Mouse (Mus musculus) adrenal gland, adult (tissue): ENCODE measurements around the gene Etv3.
"Not testable (repeated sequence)": the region's sequence is repeated elsewhere in the genome, so short reads cannot be mapped to it uniquely, and the experiment has no call there.

Source experiments
- DNase-seq, 2 experiments: peaks; one replicate each; pipeline ENCODE4 v3.0.0; 2022 to 2023; ENCODE audit warnings: low spot score in 1 of 2; ENCODE audit not compliant: inconsistent age in 2 of 2

The Etv3 gene

DNA sequence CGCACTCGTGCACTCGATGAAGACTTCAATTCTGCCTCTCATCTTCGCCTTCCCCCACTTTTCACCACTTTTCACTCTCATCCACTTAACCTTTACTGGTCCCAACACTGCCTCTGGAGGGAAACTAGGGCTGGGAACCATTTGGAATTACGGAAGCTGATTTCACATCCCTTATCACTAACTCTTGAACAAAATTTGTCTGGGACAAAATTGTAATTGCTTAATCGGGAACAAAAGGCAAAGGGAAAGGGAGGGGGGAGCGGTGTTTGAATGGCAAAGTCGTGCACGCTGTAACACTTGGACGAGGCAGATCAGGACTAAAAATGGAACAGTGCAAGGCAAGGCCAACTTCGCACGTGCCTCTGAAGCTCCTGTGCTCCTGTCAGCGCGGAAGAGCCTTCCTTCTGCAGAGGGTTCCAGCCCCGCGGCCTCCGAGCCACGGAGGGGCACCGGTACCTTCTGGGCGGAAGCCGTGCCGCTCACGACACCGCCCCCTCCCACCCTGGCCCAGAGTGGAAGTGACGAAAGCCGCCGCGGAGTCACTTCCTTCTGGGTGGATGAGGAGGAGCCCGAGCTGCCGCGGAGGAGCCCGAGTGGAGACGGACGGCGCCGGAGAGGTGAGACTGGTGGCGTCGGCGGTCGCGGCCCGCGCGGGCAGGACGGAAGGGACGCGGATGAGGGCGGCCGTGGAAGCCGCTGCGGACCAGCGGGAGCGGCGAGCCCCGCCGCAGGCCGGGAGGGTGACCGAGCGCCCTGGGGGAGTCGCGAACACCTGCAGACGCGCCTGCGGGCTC is at the start of gene Etv3:
Etv3 (plus strand) TSS at position 365 of the 794 bp plus-strand sequence.
- DNase-seq = peak; percentile 92 to 97

DNA sequence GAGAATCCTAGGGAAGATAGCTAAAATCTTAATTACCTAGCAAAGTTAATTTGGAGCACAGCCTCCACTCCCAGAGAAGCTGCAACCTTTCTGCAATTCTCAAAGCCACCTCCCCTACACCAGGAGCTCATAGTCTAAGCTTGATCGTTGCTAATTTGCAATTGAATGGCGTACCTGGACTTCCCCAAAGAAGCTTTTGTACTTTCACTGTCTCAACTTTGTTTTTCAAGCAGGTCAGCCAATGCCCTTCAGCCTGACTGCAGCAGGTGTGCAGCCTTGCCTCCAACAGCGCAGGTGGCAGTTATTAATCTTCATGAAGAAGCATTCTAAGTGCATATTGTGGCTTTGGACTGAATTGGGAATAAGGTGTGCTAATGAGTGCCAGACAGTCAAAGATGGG is 47.3 kb upstream of the Etv3 start:
- not testable (repeated sequence) for DNase-seq

DNA sequence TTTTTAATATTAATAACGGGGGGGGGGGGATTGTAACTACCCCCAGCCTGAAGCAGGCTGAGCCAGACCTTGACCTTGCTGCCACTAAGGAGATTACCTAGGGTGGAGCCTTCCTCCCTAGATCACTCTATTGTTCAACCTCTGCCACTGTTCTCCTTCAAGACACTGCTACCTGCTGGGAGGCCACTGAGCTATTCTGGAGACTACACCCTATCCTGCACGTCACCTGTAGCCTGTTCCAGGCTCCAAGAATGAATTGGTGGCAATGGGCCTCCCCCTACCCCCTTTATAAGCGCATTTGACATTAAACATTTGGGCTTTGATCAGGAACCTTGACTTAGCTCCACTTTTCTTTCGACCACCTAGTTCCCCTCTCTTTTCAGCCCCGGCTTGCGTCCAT is 46.6 kb upstream of the Etv3 start:
- not testable (repeated sequence) for DNase-seq

DNA sequence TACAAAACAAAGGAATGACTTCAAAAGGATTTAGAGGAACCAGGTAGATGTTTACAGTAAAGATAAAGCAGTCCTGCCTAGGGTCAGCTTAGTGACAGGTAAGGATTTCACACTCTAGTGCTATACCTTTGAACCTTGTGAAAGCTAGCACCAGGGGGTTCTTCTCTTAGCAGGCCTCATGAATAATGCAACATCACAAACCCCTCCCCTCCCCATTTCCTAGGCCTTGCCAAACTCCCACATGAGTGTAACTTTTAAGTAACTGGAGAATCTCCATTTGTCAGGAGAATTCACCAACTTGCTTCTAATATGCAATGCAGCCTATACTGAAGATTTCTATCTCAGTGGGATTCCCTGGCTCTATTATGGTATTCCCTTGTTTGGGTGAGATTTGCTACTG is 46.0 kb upstream of the Etv3 start:
- not testable (repeated sequence) for DNase-seq

DNA sequence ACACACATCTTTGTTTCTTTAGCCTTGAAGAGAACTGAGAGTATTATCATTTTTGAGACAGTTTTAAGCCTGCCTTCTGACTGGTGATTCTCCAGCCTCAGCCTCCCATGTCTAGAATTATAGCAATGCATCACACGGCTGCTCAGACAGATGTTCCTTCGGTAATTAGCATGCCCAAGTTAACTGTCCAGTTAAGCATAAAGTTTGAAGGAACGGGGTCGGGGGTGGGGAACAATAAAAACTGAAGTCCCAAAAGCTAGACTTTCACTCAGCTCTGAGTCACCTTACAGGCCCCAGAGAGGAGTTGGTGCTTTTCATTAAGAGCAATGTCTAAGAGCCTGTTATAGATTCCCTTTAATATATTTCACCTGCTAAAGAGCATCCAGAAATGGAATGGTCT is 37.8 kb upstream of the Etv3 start:
- DNase-seq = no peak

DNA sequence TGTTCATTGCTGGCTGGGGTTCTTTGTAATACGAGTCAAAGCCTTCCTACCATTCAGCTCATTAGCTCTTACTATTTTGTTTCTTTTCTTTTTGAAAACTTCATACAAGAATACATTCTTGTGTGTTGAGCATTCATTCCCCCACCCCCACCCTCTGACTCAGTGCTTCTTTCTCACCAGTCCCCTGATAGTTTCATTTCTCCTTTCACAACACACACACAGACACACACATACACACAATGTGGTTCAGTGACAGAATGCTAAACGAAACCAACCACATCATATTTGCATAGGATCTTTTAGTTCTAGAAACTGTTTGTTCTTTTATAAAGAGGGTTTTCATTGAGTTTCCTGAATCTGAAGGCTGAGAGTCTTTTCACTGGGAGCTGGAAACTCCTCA is 37.3 kb upstream of the Etv3 start:
- DNase-seq = peak in 1 of 2 experiments; percentile 12

DNA sequence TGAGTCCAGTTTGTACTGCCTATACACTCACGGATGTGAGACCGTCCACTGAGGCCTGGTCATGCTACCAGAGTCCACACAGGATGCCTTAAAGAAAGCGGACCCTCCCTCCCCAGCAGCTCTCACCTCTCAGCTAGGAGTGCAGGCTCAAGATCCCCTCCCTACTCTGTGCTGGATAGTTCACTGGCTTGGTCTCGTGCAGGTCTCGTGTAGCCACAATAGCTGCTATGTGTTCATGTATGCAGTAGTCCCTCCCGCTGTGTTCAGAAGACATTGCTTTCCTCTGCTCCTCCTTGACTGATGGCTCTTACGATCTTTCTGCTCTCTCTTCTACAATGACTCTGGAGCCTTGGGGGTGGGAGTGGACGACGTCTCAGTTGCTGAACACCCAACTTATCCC is 26.9 kb upstream of the Etv3 start:
- peak in 1 of 2 experiments; percentile 20 for DNase-seq

DNA sequence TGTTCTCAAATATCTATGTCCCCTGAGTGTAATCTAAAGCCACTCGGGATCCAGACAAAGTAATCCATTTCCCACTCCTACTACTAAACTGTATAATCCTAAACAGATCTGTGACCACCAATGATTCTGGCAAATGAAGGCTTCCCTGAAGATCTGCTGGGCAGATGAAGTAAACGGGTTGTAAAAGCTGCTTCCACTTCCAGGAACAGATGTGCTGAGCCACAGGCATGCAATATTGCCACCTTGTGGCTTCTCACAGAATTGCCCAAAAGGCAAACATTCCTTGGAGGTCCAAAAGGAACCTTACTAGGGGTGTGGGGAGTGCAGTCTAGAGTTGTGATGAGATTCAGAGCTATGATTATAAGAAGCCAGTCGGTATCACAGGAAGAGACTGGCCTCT is 26.1 kb upstream of the Etv3 start:
- peak; percentile 62 to 87 for DNase-seq

DNA sequence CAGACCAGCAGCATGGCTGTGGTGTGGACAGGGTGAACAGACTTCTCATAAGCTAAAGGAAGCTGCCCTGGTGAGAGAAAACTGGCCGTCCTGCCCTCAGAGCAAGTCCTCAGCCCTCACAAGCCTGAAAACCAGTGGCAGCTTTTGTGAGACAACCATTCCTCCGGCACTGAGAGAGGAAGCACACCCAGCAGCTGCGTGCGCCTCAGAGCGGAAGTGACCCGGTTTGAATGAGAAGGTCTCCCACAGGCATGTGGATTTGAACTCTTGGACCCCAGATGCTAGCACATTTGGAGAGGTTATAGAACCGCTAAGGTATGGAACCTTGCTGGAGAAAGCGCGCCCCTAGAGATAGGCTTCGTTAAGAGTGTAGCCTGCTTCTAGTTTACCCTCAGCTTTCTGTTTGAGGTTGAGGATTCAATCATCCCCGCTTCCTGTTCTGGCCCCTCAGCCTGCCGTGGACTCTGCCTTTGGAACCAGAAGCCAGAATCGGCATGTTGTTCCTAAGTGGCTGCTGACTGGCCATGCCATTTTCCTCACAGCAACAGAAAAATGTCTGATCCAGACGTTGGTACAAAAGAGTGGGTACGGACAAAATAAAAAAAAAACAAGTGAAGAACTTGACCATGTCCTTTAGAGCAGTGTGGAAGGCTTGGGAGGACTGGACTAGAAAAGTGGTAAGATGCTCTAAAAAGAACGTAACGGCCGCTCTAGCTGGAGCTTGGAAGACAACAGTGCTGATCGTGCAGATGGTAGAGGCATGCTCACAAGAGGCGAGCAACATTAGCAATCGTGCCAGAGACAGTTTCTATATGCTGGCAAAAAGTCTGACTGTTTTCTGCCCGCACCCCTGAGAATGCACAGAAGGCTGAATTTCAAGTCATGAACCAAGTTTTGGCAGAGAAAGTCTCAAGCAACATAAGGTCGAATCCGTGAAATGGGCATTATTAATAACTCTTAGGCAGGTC is 24.8 kb upstream of the Etv3 start:
- DNase-seq = peak in 1 of 2 experiments; percentile 26

DNA sequence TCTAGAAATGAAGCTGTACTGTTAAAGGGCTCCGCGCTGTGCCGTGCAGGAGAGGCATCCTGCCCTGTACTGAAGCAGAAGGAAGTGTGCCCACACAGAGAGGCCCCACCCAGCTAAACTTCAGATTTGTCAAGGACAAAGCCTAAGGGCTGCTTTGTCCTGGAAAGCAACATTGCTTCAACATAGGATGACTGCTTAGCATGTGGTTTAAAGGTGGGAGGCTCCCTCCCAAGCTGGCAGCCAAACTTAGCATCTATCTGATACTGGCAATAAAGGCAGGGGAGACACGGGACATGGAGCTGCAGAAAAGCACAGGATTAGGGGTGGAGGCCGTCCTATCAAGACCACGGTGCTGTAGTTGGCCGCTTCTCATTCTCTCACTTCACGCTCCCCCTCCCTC is 24.1 kb upstream of the Etv3 start:
- peak in 1 of 2 experiments; percentile 13 for DNase-seq

DNA sequence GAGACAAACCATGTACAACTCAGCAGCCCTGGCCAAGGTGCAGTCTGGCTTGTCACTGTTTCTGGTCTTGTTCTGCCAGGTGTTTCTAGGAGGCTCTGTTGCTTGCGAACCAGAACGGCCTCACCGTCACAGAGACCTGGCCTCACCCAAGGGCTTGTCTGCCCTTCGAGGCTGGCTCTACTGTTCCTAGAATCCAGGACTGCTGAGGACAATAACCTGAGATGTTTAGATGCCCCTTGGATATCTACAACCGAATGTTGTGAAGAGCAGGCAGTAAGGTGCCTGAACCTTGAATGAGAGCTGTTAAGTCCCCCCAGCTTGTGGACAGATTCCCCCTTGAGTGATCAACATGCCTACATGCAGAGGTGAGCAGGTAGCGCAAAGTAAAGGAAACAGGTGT is 22.4 kb upstream of the Etv3 start:
- DNase-seq = no peak

DNA sequence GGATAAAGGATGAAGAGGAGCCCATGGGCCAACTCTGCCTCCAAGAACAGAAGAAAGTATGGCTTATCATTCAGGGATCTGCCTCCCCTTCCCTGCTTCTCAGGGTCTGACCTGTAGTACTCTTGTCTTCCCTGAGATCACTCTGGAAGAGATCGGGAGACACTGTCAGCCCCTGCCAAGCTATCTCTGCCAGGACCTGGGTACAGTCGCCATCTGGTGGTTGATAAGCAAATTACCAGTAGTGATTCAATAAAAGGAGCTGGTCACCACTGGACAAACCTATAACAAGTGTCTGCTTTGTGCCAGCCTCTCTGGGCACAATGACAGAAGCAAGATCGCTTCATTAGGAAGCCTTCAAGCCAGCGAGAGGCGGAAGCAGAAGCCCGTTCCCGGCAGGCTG is 20.9 kb upstream of the Etv3 start:
- DNase-seq = peak; percentile 27 to 72

DNA sequence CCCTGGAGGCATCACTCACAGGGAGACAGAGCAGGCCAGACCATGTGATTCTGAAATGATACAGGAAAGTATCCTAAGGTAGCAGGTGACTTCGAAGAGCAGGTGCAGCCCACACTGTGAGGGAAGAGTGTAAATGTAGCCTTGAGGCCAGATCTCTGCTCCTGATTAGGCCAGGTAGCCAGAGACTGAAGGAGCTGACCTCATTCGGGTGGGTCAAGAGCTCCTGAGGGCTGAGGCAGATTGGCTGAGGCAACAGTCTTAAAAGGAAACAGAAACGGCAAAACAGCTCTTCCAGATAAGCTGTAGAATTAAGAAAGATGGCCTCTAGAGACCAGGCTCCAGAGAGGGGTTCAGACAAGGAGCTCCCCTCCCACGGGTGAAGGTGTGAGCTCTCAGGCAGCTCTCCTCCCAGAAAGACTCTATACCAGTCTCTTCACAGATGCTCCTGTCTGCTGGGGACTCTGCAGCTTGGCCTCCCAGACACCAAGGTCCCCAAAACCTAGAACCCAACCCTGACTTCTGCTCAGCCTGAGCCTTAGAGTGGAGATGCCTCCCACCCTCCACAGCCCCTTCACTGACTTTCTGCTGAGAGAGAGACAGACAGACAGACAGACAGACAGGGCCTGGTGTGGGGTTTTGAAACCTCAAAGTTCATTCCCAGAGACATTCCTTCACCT is 20.3 kb upstream of the Etv3 start:
- no peak for DNase-seq

DNA sequence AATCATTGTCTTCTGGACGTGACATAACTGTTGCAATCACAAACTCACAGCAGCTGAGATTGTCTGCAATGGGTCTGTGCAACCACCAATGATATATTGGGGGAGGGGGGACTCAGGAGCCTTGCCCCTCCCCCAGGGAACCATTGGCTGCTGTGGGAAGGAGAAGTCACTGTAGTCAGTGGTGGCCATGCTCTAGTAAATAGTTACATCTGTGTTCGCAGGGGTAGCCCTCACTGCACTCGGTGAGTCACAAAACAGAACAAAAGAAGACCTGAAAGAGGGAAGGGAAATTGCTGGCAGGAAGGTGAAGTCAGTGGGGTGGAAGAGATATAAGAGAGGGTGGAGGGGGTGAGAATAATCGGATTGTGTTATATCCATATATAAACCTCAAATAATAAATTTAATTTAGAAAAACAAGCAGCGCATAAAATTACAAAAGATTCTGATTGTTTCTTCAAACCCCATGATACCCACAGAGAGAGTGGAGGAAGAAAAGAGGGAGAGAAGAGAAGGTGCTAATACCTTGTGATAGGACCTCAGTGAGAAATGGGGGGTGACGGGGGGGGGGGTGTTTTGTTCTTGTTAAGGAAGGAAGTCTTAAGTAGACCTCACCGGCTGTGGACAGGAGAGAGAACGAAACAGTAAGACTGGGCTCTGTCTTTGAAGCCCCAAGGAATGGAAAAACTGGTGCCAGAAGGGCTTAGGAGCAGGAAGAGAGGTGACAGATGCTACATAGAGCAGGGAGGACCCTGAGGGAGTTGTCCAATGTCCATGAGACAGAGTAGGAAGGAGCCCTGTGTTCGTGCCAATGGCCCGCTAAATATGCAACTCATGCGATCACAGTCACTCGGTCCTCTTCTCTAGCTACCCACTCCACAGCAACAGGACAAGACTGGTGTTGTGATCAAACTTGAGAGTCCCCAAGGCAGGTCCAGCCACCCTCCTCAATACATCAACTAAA is 18.5 kb upstream of the Etv3 start:
- DNase-seq = no peak

DNA sequence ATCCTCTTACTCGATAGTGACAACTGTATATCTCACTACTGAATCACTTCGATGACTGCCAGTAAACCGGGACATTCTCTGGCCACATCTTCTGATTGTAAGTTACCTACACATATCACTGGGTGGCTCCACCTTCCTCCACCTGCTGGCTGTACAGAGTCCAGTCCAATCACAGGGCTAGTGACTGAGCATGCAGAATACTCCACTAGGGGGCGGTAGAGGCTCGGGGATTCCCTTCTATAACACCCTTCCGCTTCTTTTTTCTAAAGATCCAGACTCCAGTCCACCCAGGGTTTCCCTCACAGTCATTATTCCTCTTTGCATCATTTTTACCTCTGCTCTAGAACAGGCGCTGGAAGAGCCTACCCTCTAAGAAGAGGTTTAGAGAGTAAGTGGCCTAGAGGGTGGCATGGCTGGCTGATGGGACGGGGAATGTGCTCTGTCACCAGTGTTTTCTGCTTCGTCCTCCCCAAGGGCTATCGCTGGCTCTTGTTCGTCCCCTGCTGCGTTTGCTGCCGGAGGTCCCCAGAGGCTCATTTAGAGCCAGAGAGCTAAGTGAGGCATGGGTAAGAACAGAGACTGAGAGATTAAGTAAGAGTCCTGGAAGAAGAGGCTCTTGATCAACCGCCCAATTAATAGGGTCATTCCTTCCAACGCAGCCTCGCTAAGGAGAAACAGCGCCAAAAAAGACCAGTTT is 16.9 kb upstream of the Etv3 start:
- DNase-seq = peak; percentile 72 to 95

DNA sequence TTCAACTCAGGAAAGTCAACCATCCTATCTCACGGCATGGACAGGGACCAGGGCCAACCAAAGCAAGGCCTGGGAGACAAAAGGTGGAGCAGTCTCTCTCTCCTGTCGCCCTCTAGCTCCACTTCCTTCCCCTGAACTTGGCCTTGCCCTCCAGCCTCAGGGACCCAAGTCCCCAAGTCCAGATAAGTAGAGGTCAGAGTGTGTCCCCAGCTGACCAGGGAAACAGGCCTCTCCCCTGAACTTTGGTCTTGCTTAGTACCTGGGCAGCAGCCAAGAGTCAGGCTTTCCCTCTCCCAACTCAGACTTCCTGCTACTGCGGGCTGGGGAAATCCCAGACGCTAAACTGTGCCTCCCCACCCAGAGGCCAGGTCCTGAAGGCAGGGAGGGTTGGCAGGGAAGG is 16.1 kb upstream of the Etv3 start:
- DNase-seq = peak; percentile 57 to 81

DNA sequence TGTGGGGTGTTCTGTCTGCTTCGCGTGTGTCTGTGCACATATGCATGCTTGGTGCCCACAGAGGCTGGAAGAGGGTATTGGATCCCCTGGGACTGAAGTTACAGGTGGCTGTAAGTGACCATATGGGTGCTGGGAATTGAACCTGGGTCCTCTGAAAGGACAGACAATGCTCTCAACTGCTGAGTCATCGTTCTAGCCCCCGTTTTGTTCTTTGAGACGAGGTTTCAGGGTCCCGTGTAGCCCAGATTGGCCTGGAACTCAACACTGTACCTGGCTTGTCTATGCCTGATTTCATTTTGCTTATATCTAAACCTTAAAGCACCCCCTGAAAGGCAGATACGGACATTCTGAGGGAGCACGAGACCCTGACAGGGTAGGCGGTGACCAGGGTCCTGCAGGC is 14.4 kb upstream of the Etv3 start:
- DNase-seq = no peak

DNA sequence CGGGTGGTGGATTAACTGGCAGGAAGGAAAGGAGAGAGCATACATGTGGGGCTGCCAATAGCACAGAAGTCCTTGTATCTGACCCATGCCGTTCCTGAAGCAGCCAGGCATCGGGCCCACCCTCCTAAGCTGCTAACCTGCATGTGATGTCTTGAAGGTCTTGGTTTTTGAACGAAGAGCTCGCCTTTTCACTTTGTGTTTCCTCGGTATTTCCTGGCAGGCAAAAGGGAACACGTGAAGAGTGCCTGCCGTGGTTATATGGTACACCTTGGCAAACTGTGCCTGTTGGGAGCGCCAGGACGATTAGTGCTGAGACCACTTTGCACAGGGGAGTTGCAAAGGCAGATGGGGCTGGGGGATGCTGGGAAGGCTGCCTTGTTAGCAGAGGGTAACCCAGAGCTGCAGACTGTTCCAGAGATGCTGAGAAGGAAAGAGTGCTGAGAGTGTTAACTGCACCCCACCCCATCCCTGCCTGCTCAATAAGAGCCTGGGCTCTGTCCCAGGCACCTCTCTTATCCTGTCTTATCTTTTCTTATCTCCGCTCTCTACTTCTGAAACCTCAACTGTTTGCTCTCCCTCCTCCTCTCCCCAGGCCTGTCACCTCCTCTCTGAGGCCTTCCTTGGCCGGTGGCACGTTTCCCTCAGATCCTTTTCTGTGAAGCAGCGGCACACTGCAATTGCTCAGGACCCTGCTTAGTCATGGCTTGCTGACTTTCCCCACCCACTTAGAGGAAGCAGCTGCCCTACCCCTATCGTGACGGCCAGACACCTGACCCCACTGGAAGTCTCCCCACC is 13.0 kb upstream of the Etv3 start:
- DNase-seq = no peak

DNA sequence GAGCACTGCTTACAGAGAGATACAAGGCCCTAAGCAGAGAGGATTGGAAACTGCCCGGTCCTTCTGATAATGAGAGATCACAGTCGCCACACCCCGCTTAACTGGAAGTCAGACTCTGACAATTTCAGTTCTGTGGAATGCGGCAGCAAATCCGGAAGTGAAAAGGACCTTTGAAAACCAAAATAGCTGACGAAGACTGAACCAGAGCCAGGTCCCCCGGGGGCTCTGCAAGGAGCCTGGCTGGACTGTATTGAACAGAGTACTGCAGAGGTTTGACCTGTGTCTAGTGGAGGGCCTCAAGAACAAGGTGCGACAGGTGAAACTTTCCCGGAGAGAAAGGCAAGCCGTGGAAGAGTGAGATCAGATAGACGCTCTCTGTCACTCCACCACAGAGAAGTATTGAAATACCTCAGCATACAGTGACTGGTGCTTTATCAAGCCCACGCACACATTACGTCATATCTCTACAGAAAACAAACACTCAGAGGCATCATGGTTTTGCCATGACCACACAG is 9.6 kb upstream of the Etv3 start:
- peak in 1 of 2 experiments; percentile 67 for DNase-seq
